Mouse (Mus musculus) intestine, postnatal 0 days (tissue): Measurements from ENCODE around the gene Gm21541. TPM values are rescaled to one million over a fixed set of nuclear protein-coding genes. Genes with fewer than 3 reads are reported as not detected.
"Not testable (repeated sequence)": the region's sequence is repeated elsewhere in the genome, so short reads cannot be mapped to it uniquely, and the experiment has no call there.

ENCODE experiments used
- ATAC-seq: fragments of 200-750 bp; cut with Nextera tagmentation; 2 replicates; pipeline ENCODE4 v1.8.0; 2017; ENCODE audit warnings: mild to moderate bottlenecking, moderate TSS enrichment, moderate library complexity
- H3K27ac ChIP-seq: fragments of 300-500 bp; sonication (generic); 2 replicates; pipeline ENCODE4 v1.5.1; 2014; ENCODE audit warnings: mild to moderate bottlenecking, low read depth, low read length, moderate library complexity
- H3K27me3 ChIP-seq: fragments of 300-500 bp; sonication (generic); replicated peaks from 2 replicates; pipeline ENCODE4 v1.6.1; 2014; ENCODE audit warnings: low read length, mixed read lengths; ENCODE audit not compliant: control insufficient read depth, insufficient read depth
- H3K36me3 ChIP-seq: fragments of 300-500 bp; sonication (generic); 2 replicates; pipeline ENCODE4 v1.6.1; 2014; ENCODE audit warnings: mild to moderate bottlenecking, moderate library complexity; ENCODE audit not compliant: control insufficient read depth, insufficient read depth
- H3K4me1 ChIP-seq: fragments of 300-500 bp; sonication (generic); replicated peaks from 2 replicates; pipeline ENCODE4 v1.6.1; 2014; ENCODE audit warnings: antibody characterized with exemption, low read length, mixed read lengths; ENCODE audit not compliant: control insufficient read depth, insufficient read depth
- H3K4me2 ChIP-seq: fragments of 300-500 bp; sonication (generic); replicated peaks from 2 replicates; pipeline ENCODE4 v1.6.1; 2014; ENCODE audit warnings: low read depth, mild to moderate bottlenecking, moderate library complexity
- H3K4me3 ChIP-seq: fragments of 300-500 bp; sonication (generic); 2 replicates; pipeline ENCODE4 v1.5.1; 2014; ENCODE audit warnings: low read depth, low read length
- H3K9ac ChIP-seq: fragments of 300-500 bp; sonication (generic); 2 replicates; pipeline ENCODE4 v1.6.1; 2014; ENCODE audit warnings: mild to moderate bottlenecking, low read depth, low read length
- H3K9me3 ChIP-seq: fragments of 300-500 bp; sonication (generic); 2 replicates; pipeline ENCODE4 v1.6.1; 2016; ENCODE audit warnings: mixed run types; ENCODE audit not compliant: control insufficient read depth
- WGBS: fragments of 180-500 bp; shearing (Covaris S2); extraction: QIAGEN DNeasy Blood & Tissue Kit; methylation state at CpG from one replicate; pipeline ENCODE4 v1.1.7; 2014; 5-methylcytosine and 5-hydroxymethylcytosine counted together
- polyA plus RNA-seq: library from polyadenylated mRNA; unstranded; fragments of >200 nt; fragmentation: Nextera tagmentation; extraction: Ambion mirVana; gene quantifications from 2 replicates; pipeline ENCODE4 v1.2.1, GENCODE M21; 2015

The Gm21541 gene
- polyA plus RNA-seq = 33.6 and 33.7 TPM in 2 replicates

GRCm38 (mm10) chr4:41903310-41903709, at the start of gene Gm21541:
Gene Gm21541 (plus strand): TSS chr4:41903610.
- no CpG with 5 or more reads among the region's 5 CpGs for WGBS

GRCm38 (mm10) chr4:41941272-41941671, 37.9 kb downstream of the Gm21541 start, which contains the start of gene Gm20878:
Gene Gm20878 (plus strand): TSS chr4:41941572.
- H3K36me3 ChIP-seq, H3K9ac ChIP-seq, H3K4me3 ChIP-seq, ATAC-seq, H3K4me1 ChIP-seq, H3K4me2 ChIP-seq, H3K9me3 ChIP-seq, H3K27me3 ChIP-seq, H3K27ac ChIP-seq: not testable (repeated sequence)
- WGBS = no CpG with 5 or more reads among the region's 8 CpGs

More at GRCm38 (mm10) chr4:41903310-41903709, at the start of gene Gm21541:
- not testable (repeated sequence) for H3K4me3 ChIP-seq, H3K9me3 ChIP-seq, H3K4me2 ChIP-seq, ATAC-seq, H3K27ac ChIP-seq, H3K9ac ChIP-seq, H3K36me3 ChIP-seq, H3K27me3 ChIP-seq, H3K4me1 ChIP-seq

Other genes with a start within 250 kb of the Gm21541 start
- 1.9 and 2.8 TPM in 2 replicates for gene Cntfr, start 206.5 kb upstream of the Gm21541 start, polyA plus RNA-seq
- 63.8 and 63.9 TPM in 2 replicates for gene Il11ra1, start 203.6 kb upstream of the Gm21541 start, polyA plus RNA-seq
- 47.4 and 51.3 TPM in 2 replicates for gene Rpp25l, start 190.1 kb upstream of the Gm21541 start, polyA plus RNA-seq
- gene Dctn3, start 180.4 kb upstream of the Gm21541 start, polyA plus RNA-seq = 127 and 144 TPM in 2 replicates
- not detected in 2 replicates for gene Arid3c, start 172.5 kb upstream of the Gm21541 start, polyA plus RNA-seq
- 90.5 and 105 TPM in 2 replicates for gene Galt, start 148.4 kb upstream of the Gm21541 start, polyA plus RNA-seq
- gene Sigmar1, start 147.5 kb upstream of the Gm21541 start, polyA plus RNA-seq = 46.4 and 50.6 TPM in 2 replicates
- 21.5 and 21.9 TPM in 2 replicates for gene Ccl27a, start 129.4 kb upstream of the Gm21541 start, polyA plus RNA-seq
- gene Gm20878, start 38.0 kb downstream of the Gm21541 start, polyA plus RNA-seq = 1.3 and 1.4 TPM in 2 replicates
- 0.09 TPM in 1 of 2 replicates, not detected in the other for gene Fam205a4, start 62.4 kb downstream of the Gm21541 start, polyA plus RNA-seq
- gene Gm21093, start 131.1 kb downstream of the Gm21541 start, polyA plus RNA-seq = not detected in 2 replicates
- not detected in 2 replicates for gene Gm3893, start 187.6 kb downstream of the Gm21541 start, polyA plus RNA-seq
- gene Gm13304, start 211.2 kb downstream of the Gm21541 start, polyA plus RNA-seq = 5.7 and 12.4 TPM in 2 replicates
- 0.48 TPM in 1 of 2 replicates, not detected in the other for gene Gm13306, start 249.8 kb downstream of the Gm21541 start, polyA plus RNA-seq